In the genomic region with DNA sequence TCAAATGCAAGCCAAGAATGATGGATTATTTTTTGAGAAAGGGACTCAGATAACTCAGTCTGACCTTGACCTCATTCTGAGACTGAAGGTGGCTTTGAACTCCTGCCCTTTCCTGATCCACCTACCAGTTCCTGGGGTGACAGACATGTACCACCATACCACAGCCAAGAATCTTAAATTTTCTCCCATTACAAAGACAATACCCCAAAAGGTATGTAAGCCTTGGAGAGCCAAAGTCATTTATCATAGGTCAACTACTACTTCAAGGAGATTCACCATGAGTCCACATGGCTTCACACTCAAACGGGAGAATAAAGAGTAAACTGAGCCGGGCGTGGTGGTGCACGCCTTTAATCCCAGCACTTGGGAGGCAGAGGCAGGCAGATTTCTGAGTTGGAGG, we compare ENCODE assay signal across 9 mouse cellular contexts.
"Had no signal": no experiment of that assay in that cellular context is flagged by ENCODE, and none has a peak within 500 bp of the region (broad histone marks: within the 10 kb centered on the region; RNA-seq: fewer than 3 reads in every experiment).

No protein-coding gene starts in this region.

- DNase-seq: liver, postnatal 0 days; lung, adult 2 months; lung, postnatal 14 days; lung, postnatal 36 days; right cerebral cortex, postnatal 14 days; right cerebral cortex, postnatal 4 days; spleen, adult 18-20 months; thymus, adult 2 months; thymus, postnatal 25 days had no signal
